Mouse (Mus musculus) left cerebral cortex, postnatal 36 days (tissue): ENCODE measurements around the gene Olfr65. TPM values are rescaled to one million over a fixed set of nuclear protein-coding genes. Genes with fewer than 3 reads are reported as not detected.

Experiments
- total RNA-seq, 2 experiments: library from RNA; stranded (reverse); gene quantifications; 2 replicates each; pipeline ENCODE4 v1.2.3; 2021

Olfr65 gene
- total RNA-seq, 2 experiments from 2014 or later: not detected

Other genes with a start within 250 kb of the Olfr65 start
- not detected for gene Olfr623, start 239.8 kb upstream of the Olfr65 start, total RNA-seq
- under 1 TPM in 1 of 2 experiments, not detected in 1; 0.07 TPM for gene Olfr624, start 232.3 kb upstream of the Olfr65 start, total RNA-seq
- gene Olfr625-ps1, start 220.8 kb upstream of the Olfr65 start, total RNA-seq: not detected
- gene Olfr243, start 188.8 kb upstream of the Olfr65 start, total RNA-seq: not detected
- not detected for gene Olfr628, start 173.1 kb upstream of the Olfr65 start, total RNA-seq
- gene Olfr629, start 158.5 kb upstream of the Olfr65 start, total RNA-seq: not detected
- not detected for gene Olfr630, start 146.2 kb upstream of the Olfr65 start, total RNA-seq
- not detected for gene Olfr69, start 131.9 kb upstream of the Olfr65 start, total RNA-seq
- gene Olfr68, start 123.8 kb upstream of the Olfr65 start, total RNA-seq: not detected
- not detected for gene Olfr67, start 111.7 kb upstream of the Olfr65 start, total RNA-seq
- 10 to 100 TPM; 49.8 to 50.7 TPM for gene Hbb-bt, start 89.5 kb upstream of the Olfr65 start, total RNA-seq
- gene Hbb-bs, start 75.4 kb upstream of the Olfr65 start, total RNA-seq: 100 to 1,000 TPM; 365 to 420 TPM
- gene Hbb-bh2, start 63.0 kb upstream of the Olfr65 start, total RNA-seq: not detected
- not detected for gene Hbb-bh1, start 60.3 kb upstream of the Olfr65 start, total RNA-seq
- gene Hbb-y, start 50.3 kb upstream of the Olfr65 start, total RNA-seq: not detected
- gene Olfr66, start 17.2 kb upstream of the Olfr65 start, total RNA-seq: not detected
- gene Olfr64, start 9.0 kb upstream of the Olfr65 start, total RNA-seq: not detected
- gene Olfr631, start 25.3 kb downstream of the Olfr65 start, total RNA-seq: not detected
- gene Olfr632, start 30.9 kb downstream of the Olfr65 start, total RNA-seq: under 1 TPM in 1 of 2 experiments, not detected in 1; 0.25 TPM
- not detected for gene Olfr633, start 41.0 kb downstream of the Olfr65 start, total RNA-seq
- under 1 TPM; 0.02 to 0.07 TPM for gene Olfr635, start 67.7 kb downstream of the Olfr65 start, total RNA-seq
- not detected for gene Olfr638, start 95.3 kb downstream of the Olfr65 start, total RNA-seq
- gene Olfr639, start 113.8 kb downstream of the Olfr65 start, total RNA-seq: under 1 TPM; 0.12 to 0.16 TPM
- gene Olfr640, start 122.1 kb downstream of the Olfr65 start, total RNA-seq: not detected
- gene Olfr641, start 132.0 kb downstream of the Olfr65 start, total RNA-seq: not detected
- not detected for gene Olfr642, start 149.2 kb downstream of the Olfr65 start, total RNA-seq
- not detected for gene 4930516K23Rik, start 158.0 kb downstream of the Olfr65 start, total RNA-seq
- not detected for gene Olfr644, start 168.4 kb downstream of the Olfr65 start, total RNA-seq
- gene Olfr645, start 182.0 kb downstream of the Olfr65 start, total RNA-seq: not detected
- gene Olfr646, start 201.4 kb downstream of the Olfr65 start, total RNA-seq: not detected
- gene Ubqln5, start 226.3 kb downstream of the Olfr65 start, total RNA-seq: not detected
- not detected for gene Olfr643, start 233.9 kb downstream of the Olfr65 start, total RNA-seq
- gene Ubqln3, start 239.8 kb downstream of the Olfr65 start, total RNA-seq: not detected
- not detected for gene Ubqlnl, start 247.1 kb downstream of the Olfr65 start, total RNA-seq